Mouse (Mus musculus) urinary bladder, postnatal 14 days (tissue): ENCODE results near the gene Mfsd4b5.
A peak's percentile ranks its signal among the peaks of the same experiment; 100 is the strongest.
"Not testable (repeated sequence)": the region's sequence is repeated elsewhere in the genome, so short reads cannot be mapped to it uniquely, and the experiment has no call there.

ENCODE experiments used
- DNase-seq: peaks from one replicate; pipeline ENCODE4 v3.0.0; 2021; ENCODE audit warnings: low spot score

Gene Mfsd4b5

DNA sequence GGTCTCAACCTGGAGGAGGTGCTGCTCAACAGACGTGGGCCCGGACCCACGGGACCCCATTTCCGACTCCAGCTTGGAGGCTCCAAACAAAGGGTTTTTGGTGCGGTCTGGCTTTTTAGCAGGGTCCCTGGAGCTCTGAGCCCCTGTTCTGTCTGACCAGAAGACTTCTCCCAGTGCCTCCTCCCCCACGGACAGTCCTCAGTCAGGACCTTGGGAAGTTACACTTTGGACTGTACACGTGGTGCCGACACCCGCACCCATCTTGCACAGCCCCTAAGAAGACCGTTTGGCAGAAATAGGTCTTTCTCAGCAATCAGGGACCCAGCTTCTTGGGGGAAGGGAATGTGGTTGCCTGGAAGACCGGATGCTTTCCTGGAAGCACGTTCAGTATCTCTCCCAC is at the start of gene Mfsd4b5:
Gene Mfsd4b5, minus strand, starts transcription at position 181 of the 400 bp plus-strand sequence.
- DNase-seq: no peak

DNA sequence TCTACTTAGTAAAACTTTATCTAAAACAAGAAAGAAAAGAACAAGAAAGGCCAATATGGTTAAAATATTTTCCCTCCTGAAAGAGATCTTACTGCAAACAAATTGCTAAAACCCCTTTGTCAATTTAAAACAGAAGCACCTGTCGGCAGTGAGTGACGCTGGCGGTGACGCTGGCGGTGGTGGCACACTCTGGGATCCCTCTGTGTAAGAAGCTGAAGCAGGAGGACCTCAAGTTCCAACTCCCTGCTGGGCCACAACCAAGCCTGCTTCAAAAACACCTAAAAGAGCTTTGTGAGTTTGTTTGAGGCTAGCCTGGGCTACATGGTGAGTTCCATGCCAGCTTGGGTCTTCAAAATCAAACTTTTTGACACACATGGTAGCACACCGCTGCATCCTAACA is 48.5 kb upstream of the Mfsd4b5 start:
- DNase-seq: no peak

DNA sequence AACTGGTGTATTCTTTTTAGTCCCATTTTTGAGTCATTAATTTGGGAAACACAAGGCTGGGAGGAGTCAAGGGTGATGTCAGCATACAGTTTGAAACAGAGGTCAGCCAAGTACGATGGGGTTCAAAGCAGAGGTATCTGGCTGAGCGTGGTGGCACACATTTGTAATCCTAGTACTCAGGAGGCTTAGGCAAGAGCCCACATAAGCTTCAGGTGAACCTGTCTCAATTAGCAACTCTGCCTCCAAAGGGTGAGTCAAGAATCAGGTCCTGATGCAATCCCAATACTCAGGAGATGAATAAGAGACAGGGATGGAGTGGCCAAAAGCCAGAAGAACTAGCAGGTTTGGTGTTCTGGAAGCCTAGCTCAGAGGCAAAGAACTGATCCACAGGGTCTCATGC is 46.5 kb upstream of the Mfsd4b5 start:
- no peak for DNase-seq

DNA sequence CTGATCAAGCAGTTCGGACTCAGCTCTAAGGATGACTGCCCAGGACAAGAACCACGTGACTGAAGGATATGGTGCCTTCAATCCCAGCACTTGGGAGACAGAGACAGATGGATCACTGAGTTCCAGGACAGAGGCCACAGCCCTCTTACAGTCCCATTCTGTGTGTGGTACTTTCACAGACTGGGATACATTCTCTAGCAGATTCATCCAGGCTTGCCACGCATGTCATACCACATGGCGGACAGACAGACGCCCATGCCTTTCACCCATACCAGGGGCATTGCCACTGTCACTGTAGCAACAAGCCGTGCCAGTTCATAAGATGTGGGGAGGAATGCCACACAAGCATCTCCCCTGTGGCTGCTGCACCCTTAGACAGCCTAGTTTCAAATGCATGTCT is 44.3 kb upstream of the Mfsd4b5 start:
- DNase-seq: no peak

DNA sequence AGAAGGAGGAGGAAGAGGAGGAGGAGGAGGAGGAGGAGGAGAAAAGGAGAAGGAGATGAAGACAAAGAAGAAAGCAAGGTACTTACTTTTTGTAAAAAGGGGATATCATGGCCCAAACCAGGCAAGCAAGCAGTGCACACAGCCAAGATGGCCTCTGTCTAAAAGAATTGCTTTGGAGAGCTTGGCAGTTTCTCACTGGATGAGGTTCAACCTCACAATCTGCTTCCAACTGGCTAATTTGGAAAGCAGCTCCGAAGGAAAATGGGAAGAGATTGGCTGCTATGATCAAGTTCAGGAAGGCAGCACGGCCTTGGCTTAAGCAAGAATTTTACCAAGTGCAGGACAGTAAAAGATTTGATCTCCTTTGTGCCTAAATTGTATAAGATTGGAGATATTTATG is 43.2 kb upstream of the Mfsd4b5 start:
- no peak for DNase-seq

DNA sequence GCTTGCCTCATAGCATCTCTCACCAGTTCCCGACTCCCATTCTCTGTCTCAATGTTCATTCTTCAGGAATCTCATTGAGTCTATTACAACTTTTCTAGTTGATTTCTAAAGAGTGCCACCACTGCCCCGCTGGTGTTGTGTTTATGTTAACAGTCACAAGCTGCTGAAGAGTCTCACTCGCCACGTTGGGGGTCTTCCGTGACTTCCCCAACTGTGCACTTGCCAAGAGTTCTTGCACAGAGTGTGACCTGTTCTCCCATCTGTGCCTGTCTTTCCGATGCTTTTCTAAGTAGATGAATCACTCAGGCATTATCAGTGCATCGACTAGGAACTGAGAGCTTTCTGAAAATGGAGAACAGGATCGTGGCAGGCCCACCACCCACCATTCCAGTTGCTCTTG is 41.6 kb upstream of the Mfsd4b5 start:
- no peak for DNase-seq

DNA sequence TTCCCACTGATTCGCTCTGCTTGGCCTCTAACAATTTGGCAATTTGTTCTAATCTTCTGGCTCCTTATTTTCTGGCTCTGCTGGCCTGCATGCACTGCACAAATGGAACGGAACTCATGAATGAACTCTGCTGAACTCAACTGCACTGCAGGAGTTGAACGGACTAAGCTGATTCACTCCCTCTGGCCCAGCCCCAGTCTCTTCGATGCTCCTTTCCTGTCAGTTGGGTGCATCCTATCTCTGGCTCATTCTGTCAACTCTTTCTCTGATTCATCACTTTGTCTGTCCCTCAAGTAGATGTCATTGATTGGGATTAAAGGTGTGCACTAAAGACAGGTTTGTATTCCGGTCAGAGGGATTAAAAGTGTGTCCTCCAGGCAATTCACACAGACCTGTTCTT is 40.1 kb upstream of the Mfsd4b5 start:
- DNase-seq: no peak

DNA sequence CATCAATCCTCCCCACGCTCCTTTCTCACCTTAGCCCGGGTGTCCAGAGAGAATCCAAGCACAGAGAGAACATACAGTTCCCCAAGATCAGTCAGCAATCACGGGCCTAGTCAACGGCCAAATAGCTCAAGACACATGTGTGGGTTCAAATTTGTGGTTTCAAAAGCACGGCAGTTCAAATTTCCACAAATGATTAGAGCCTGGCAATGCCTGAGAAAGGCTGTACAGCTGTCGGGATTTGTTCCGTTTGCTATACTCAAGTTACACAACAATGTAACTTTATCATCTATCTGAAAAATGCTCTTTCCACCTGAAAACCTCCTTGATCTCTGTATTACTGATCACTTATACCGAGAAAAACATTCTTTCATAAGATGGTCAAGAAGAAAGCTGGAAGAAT is 39.1 kb upstream of the Mfsd4b5 start:
- no peak for DNase-seq

DNA sequence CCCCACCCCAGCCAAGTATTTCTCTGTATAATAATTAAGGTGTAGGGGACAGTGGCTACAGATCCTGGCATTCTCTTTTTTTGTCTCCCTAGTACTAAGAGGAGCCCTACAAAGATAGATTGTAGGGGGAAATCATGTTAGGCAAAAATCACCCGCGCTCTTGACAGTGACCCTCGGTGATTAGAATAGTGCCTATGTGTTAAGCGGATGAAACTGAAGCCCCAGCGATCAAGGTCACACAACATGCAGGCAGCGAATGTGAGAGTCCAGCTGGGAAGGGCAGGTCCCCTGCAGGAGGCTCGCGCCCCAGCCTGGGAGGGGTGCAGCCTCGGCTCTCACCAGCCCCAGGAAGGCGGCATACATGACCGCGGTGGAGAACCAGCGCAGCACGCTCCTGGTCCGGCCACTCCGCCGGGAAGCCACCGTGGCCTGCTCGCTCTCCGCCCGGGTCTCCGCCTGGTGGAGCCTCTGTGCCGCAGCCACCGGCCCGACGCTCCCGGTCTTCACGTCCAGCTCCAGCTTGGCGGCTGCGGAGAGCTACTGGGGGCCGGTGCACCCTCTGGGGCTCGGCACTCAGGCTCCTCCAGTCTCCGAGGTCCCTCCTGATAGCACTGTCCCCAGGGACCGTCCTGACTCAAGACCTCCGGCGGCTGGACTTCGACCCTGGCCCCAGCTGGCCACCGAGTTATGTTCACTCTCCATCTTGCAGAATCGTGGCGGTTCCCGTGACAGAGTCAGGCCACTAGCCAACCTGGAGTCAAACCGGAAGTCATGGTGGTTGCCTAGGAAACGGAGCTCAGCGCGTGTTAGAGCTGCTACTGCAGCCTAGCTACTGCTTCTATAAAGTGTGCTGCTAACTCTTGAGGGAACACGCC is 38.3 kb upstream of the Mfsd4b5 start, which contains the start of gene Mfsd4b1:
Gene Mfsd4b1, minus strand, starts transcription at position 715 of the 875 bp plus-strand sequence.
- peak; percentile 80 for DNase-seq

DNA sequence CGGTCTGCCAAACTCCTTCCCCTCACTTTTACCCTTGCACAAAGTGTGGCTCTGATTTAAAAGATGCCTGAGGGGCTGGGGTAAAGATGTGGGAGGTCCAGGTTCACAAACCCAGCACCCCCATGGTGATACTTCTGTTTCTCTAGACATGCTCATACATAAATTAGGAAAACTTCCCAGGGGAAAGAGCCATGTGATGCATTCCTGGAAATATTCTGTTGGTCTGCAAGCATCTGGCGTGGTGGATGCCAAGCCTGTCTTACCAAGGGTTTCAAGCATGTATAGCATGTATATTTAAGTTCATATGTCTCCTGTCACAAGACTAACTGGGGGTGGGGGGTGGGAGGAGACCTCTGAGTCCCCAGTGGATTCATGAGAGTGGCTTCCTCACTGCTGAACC is 34.0 kb upstream of the Mfsd4b5 start:
- DNase-seq: no peak

DNA sequence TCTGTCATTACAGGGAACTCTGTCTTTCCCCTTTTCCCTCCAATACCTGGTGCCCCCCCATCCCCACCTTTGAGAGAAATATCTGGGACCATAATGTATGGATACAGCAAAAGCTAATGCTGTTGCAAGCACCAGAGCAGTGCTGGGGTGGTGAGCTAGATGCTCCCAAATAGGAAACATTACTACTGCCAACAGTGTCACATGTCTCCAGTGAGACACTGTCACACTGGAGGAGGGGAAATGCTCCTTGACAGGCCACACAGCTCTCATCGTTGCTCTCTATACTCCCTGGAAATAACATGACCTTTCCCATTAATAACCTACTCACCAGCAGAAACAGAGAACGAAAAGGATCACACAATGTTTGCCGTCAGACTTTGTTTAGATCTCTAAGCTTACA is 33.0 kb upstream of the Mfsd4b5 start:
- no peak for DNase-seq

DNA sequence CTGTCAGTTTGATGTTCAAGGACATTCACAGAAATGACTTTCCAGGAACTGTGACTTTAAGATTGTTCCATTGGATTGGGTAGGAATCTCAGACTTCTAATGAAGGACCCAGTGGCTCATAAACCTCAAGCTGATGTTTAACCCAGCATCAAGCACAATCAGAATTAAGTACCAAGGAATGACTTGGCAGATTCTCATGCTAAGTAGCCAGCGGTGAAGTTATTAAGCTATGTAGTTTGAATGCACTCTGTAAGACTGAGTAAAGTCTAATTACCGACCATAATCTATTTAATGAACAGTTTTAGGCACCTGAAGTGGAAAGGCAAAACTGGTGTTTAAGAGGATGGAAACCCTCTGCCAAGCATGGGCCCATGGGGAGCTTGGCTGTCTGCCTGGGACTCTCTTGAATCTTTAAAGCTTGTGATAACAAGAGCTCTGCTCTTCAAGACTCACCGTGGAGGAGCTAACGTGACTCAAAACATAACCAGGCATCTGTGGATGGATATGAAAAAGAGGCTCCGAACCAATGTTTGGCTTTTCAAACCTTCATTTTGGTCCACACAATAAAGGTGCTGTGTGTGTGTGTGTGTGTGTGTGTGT is 31.9 kb upstream of the Mfsd4b5 start:
- DNase-seq: no peak

DNA sequence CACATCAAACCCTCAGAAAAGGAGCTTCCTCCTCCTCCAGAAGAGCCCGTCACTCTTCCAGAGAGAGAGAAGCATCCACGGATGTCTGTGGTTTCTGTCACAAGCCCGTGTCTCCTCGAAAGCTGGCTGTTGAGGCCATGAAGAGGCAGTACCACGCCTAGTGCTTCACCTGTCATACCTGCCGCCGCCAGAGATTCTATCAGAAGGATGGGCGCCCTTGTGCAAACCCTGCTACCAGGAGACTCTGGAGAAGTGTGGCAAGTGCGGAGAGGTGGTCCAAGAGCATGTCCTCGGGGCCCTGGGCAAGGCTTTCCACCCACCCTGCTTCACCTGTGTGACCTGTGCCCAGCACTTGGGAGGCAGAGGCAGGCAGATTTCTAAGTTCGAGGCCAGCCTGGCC is 23.1 kb upstream of the Mfsd4b5 start:
- DNase-seq: no peak

DNA sequence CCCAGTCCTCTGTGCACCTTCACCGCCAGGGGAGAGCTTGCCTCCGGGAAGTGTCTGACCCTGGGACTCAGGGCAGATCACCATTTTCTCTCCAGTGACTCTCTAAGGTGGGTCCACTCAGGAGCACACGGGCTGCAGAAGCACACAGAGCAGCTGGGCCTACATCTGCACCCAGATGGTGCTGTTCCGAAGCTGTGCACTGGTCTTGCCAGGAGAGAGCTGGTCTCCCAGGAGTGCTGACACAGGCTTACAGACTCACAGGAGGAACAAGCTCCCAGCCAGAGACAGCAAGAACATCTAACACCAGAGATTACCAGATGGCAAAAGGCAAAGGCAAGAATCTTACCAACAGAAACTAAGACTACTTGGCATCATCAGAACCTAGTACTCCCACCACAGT is 22.4 kb upstream of the Mfsd4b5 start:
- DNase-seq: not testable (repeated sequence)

DNA sequence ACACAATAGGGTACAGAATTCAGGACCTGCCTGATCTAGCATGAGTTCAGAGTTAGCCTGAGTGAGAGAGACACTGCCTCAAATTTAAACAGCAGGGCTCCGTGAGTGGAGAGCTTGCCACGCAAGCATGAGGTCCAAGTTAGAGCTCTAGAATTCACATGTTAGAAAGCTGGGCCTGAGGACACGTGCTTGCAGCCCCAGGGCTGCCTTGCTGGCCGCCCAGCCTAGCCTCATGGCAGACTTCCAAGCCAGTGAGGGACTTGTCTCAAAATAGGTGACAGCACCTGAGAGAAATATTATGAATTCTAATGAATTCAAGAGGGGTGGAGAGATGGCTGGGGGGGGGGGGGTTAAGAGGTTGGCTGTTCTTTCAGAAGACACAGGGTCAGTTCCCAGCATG is 21.5 kb upstream of the Mfsd4b5 start:
- DNase-seq: no peak

DNA sequence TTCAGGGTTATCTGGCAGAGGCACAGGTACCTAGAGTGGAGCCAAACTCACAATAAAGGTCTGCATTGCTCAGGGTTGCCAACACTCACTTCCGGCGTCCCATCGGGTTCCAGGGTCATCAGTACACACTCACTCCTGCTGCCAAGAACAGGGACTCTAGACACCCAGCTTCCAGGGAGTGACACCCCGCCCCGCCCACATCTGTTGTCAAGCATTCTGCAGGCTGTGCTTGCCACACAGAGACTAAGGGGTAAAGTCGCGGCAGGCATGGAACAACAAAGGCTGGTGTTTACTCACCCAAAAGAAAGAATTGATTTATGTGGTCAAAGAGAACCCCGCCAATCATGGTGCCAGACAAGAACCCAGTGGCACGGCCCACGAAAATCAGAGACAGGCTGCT is 20.5 kb upstream of the Mfsd4b5 start:
- no peak for DNase-seq

DNA sequence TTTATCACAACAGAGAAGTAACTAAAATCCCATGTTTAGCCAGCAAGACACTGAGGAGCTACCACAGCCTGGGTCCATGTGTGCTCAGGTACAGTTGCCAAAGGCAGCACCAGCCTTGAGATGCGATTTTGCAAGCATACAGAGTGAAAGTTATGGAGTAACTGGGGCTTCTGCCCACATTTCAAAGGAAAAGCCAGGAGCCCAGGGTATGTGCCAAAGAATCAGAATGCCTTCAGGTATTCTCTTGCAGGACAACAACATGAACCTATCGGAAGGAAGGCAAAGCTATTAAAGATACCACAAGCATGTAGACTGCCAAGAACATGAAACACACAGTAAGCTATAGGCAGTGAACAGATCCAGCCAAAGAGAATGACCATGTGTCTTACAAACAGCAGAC is 14.3 kb upstream of the Mfsd4b5 start:
- no peak for DNase-seq

DNA sequence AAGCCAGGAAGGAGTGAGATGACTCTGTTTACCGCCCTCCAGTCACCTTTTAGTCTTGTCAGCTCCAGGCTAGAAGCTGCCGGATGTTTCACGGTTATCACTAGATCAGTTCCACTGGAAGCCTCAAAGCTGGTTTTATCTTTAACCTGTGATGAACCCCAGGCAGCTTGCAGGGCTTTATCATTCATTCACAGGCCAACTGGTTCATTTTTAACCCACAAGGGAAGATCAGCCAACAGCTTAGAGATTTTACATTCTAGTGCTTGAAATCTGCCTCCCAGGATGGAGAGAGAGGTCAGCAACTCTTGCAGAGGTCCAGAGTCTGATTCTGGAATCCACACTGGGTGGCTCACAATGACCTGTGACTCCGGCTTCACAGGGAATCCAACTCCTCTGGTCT is 4.7 kb upstream of the Mfsd4b5 start:
- DNase-seq: no peak

DNA sequence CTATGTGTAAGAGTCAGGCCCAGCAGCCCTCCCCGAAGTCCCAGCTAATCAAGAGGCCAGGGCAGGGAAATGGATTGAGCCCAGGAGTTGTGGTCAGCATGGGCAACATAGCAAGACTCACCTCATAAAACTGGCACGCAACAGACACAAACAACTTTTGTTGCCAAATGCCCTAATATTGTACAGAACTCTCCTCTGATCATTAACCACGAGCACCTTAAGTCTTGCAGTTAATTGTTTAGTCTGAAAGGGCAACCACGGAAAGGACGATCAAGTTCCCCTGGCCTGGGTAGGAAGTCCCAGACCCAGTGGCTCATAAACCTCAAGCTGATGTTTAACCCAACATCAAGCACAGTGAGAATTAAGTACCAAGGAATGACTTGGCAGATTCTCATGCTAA is 3.8 kb downstream of the Mfsd4b5 start:
- DNase-seq: no peak

DNA sequence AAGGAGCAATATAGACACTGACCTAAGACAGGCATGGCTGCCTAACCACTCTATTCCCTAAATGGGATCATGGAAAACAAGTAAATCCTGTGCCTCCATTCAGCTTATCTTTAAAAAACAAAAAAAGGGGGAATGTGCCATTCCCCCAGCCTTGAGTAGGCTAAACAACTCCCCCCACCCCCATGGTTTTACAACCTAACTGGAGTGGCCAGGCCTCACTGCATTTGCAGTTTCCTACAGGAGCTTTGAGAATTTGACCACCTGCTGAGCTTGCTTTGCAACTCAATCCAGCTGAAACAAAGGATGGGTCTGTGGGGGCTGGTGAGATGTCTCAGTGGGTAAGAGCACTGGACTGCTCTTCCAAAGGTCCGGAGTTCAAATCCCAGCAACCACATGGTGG is 8.2 kb downstream of the Mfsd4b5 start:
- DNase-seq: no peak

DNA sequence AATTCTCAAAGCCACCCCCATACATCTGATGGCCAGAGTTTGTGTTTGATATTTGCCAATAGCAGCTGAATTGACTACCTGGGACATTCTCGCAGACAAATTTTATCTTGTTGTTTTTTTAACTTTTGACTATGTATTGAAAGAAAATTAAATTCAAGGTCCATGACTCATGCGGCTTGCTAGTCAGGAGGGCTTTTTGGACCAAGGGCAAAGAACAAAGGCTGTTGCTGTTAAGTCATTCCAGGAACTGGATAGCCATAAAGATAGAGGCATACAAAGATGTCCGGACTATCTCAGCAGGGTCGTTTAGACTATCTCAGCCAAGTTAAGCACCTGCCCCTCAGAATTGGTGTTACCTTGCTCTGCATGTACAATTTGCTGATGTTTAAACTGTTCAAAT is 9.1 kb downstream of the Mfsd4b5 start:
- no peak for DNase-seq

DNA sequence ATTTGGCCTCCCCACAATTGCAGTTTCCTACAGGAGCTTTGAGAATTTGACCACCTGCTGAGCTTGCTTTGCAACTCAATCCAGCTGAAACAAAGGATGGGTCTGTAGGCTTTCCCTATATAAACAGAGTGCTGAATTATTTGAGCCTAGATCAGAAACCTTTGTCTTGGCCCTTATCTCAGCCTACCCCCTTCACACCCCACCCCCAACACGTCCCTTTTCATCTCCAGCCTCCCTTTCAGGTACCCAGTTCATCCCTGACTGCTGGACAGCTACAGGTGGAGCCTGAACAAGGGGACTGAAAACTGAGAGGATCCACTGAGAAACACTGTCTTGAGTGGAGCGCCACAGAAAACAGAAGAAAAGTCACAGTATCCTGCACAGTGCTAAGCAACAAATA is 10.7 kb downstream of the Mfsd4b5 start:
- no peak for DNase-seq

DNA sequence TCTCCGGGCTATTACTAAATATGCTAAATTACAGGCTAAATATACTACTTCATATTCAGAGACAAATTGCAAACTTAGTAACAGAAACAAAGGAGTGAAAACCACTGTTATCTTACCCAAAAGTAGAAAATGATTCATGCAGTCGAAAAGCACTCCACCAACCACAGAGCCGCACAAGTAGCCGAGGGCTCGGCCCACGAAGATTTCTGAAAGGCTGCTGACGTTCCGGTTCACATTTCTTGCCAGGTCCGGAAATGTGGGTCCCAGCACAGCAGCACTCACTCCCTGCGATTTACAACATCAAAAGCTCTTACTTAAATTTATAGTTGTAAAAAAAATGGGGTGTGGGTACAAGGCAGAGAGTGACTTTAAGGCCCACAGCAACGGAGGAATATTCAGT is 11.5 kb downstream of the Mfsd4b5 start:
- no peak for DNase-seq

DNA sequence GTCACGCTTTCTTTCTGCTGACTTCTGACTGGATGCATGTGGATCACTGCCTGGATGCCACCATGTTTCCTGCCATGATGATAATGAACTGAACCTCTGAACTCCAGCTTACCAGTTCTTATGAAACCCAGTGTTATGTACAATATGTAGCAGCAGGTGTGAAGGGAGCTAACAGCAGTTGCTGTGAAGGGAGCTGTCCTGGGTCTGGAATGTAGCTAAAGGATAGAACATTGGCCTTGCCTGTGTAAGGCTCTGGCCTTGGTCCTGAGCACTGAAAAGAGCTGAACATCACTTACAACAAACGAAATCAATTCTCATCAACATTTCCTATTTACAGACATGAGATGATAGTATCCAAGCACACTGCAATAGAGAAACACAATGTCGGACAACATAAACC is 18.9 kb downstream of the Mfsd4b5 start:
- no peak for DNase-seq
